Comparison of ENCODE assay signal across 10 mouse cellular contexts in genomic region chr12:69814272-69814671, GRCm38 (mm10). TPM values are rescaled to one million over a fixed set of nuclear protein-coding genes. Genes with fewer than 3 reads are reported as not detected.
A peak's percentile ranks its signal among the peaks of the same experiment; 100 is the strongest.
DNase-seq lines count a peak whose midpoint lies in the region; ATAC-seq lines count a peak whose summit lies in the region.
"Had no signal": no experiment of that assay in that cellular context is flagged by ENCODE, and none has a peak within 500 bp of the region (broad histone marks: within the 10 kb centered on the region; RNA-seq: fewer than 3 reads in every experiment).

No protein-coding gene starts in this region.

- 0 out of 2 replicates have a peak, but pooled peaks have one; percentile 46 for ATAC-seq in forebrain, embryonic 14.5 days
- no peak for ATAC-seq in forebrain, embryonic 15.5 days (replicated peaks)

- H3K36me3 ChIP-seq in forebrain, embryonic 14.5 days (ENCODE audit: control insufficient read depth, insufficient read depth, low read length) = peaks cover 66% of the 10 kb centered on the region
- peaks cover 47% of the 10 kb centered on the region for H3K36me3 ChIP-seq in forebrain, embryonic 15.5 days

- H3K9me3 ChIP-seq in forebrain, embryonic 14.5 days (replicated peaks; ENCODE audit: control insufficient read depth, low read length) = no peaks in the 10 kb centered on the region
- H3K9me3 ChIP-seq in forebrain, embryonic 15.5 days = no peaks in the 10 kb centered on the region
- H3K9me3 ChIP-seq: limb, embryonic 15.5 days had no signal

- peak; percentile 48 for DNase-seq in forebrain, embryonic 14.5 days (ENCODE audit: low spot score)
- DNase-seq in urinary bladder, postnatal 14 days (ENCODE audit: low spot score) = peak; percentile 48
- no peak for DNase-seq in urinary bladder, postnatal 4 days (ENCODE audit: low spot score in 2 of 2)
- peak; percentile 36 to 54 for DNase-seq in heart, postnatal 14 days
- peak; percentile 84 for DNase-seq in retina, postnatal 1 day
- no peak for DNase-seq in kidney, postnatal 10 days
- no peak for DNase-seq in natural killer cell, adult 2 months (ENCODE audit: low spot score in 2 of 2)

- WGBS in forebrain, embryonic 14.5 days = 9% methylated on average over 6 of the region's 6 CpGs
- 5% methylated on average over 6 of the region's 6 CpGs for WGBS in forebrain, embryonic 15.5 days

- H3K4me3 ChIP-seq in forebrain, embryonic 14.5 days (ENCODE audit: low read depth, low read length) = no peak overlapping the region
- no peak overlapping the region for H3K4me3 ChIP-seq in forebrain, embryonic 15.5 days
- H3K4me3 ChIP-seq: limb, embryonic 15.5 days had no signal

- H3K27me3 ChIP-seq in forebrain, embryonic 14.5 days (replicated peaks; ENCODE audit: control insufficient read depth, insufficient read depth, low read length) = no peaks in the 10 kb centered on the region
- no peaks in the 10 kb centered on the region for H3K27me3 ChIP-seq in forebrain, embryonic 15.5 days
- H3K27me3 ChIP-seq: CH12.LX; limb, embryonic 15.5 days had no signal

- intact Hi-C loops in heart, postnatal 14 days (cut with DNase I) = loop anchor here (5.0 kb wide), 1 partner anchor 77 kb away; no protein-coding TSS in a partner anchor

- no peak overlapping the region for H3K4me2 ChIP-seq in forebrain, embryonic 14.5 days (ENCODE audit: low read length)
- no peak overlapping the region for H3K4me2 ChIP-seq in forebrain, embryonic 15.5 days (replicated peaks)
- H3K4me2 ChIP-seq: limb, embryonic 15.5 days had no signal

- H3K4me1 ChIP-seq in forebrain, embryonic 14.5 days (ENCODE audit: control insufficient read depth, insufficient read depth, low read length) = peaks cover 8% of the 10 kb centered on the region; the same call in 1 of the 2 replicates
- peaks cover 6% of the 10 kb centered on the region for H3K4me1 ChIP-seq in forebrain, embryonic 15.5 days
- H3K4me1 ChIP-seq: limb, embryonic 15.5 days had no signal

- H3K9ac ChIP-seq in forebrain, embryonic 14.5 days (ENCODE audit: low read length) = no peak overlapping the region
- H3K9ac ChIP-seq in forebrain, embryonic 15.5 days (replicated peaks) = no peak overlapping the region
- H3K9ac ChIP-seq: limb, embryonic 15.5 days had no signal

- H3K27ac ChIP-seq in forebrain, embryonic 14.5 days (ENCODE audit: low read depth, low read length) = no peak overlapping the region
- no peak overlapping the region; the same call in 1 of the 2 replicates for H3K27ac ChIP-seq in forebrain, embryonic 15.5 days (replicated peaks)
- H3K27ac ChIP-seq: limb, embryonic 15.5 days had no signal

RNA-seq across cellular contexts. Expression of gene Cdkl1, which starts 23.2 kb away (rescaled TPM):
- 4.1 and 4.5 TPM in 2 replicates for polyA plus RNA-seq in forebrain, embryonic 14.5 days (2014; fragmentation: Nextera tagmentation; extraction: Ambion mirVana)
- polyA plus RNA-seq in forebrain, embryonic 15.5 days (2015; fragmentation: Nextera tagmentation; extraction: Ambion mirVana) = 3.6 and 5.6 TPM in 2 replicates
- total RNA-seq in heart, postnatal 14 days (2021) = 1 to 10 TPM; 5.3 to 5.9 TPM
- total RNA-seq: CH12.LX had no signal

Comparison
In these comparisons a context has a peak if more than half of its experiments do, and no peak if none do; other contexts are left out.
1. DNase-seq: peak in forebrain, embryonic 14.5 days (single experiment), urinary bladder, postnatal 14 days (single experiment), heart, postnatal 14 days (2 of 2) and retina, postnatal 1 day (single experiment); none in urinary bladder, postnatal 4 days (0 of 2), kidney, postnatal 10 days (single experiment) and natural killer cell, adult 2 months (0 of 2).